Mouse (Mus musculus): ENCODE measurements around the gene Slc30a6. TPM values are rescaled to one million over a fixed set of nuclear protein-coding genes. Genes with fewer than 3 reads are reported as not detected.
"Not testable (repeated sequence)": the region's sequence is repeated elsewhere in the genome, so short reads cannot be mapped to it uniquely, and the experiment has no call there.

The Slc30a6 gene
- polyA plus RNA-seq, 1 experiment from 2014 or later = 51.8 TPM

- no peak overlapping the region for H3K4me3 ChIP-seq (ENCODE audit: low read length)
- no peaks in the 10 kb centered on the region for H3K9me3 ChIP-seq (ENCODE audit: low read length)
- H3K27ac ChIP-seq (ENCODE audit: low read length) = no peak overlapping the region
- no peak for ATAC-seq (ENCODE audit: low FRiP score, low TSS enrichment)
- H3K36me3 ChIP-seq (ENCODE audit: insufficient read depth, low read length) = no peaks in the 10 kb centered on the region
- no peaks in the 10 kb centered on the region for H3K27me3 ChIP-seq (ENCODE audit: insufficient read depth, low read length)
- no peaks in the 10 kb centered on the region for H3K4me1 ChIP-seq (ENCODE audit: insufficient read depth, low read length)
- no peak overlapping the region for H3K9ac ChIP-seq (replicated peaks; ENCODE audit: low read length)
- H3K4me2 ChIP-seq (replicated peaks; ENCODE audit: low read depth, low read length) = no peak overlapping the region
Observed at GRCm38 (mm10) chr17:74463510-74463909, 68.1 kb downstream of the Slc30a6 start.

GRCm38 (mm10) chr17:74467981-74468380 is 72.6 kb downstream of the Slc30a6 start:
- not testable (repeated sequence) for ATAC-seq (ENCODE audit: low FRiP score, low TSS enrichment); H3K36me3 ChIP-seq (ENCODE audit: insufficient read depth, low read length); H3K27ac ChIP-seq (ENCODE audit: low read length); H3K27me3 ChIP-seq (ENCODE audit: insufficient read depth, low read length); H3K4me1 ChIP-seq (ENCODE audit: insufficient read depth, low read length); H3K4me3 ChIP-seq (ENCODE audit: low read length); H3K9me3 ChIP-seq (ENCODE audit: low read length); H3K9ac ChIP-seq (replicated peaks; ENCODE audit: low read length); H3K4me2 ChIP-seq (replicated peaks; ENCODE audit: low read depth, low read length)
- WGBS = 84% methylated on average over 2 of the region's 2 CpGs

GRCm38 (mm10) chr17:74470133-74470532 is 74.7 kb downstream of the Slc30a6 start:
- H3K27me3 ChIP-seq (ENCODE audit: insufficient read depth, low read length); H3K4me2 ChIP-seq (replicated peaks; ENCODE audit: low read depth, low read length); H3K9me3 ChIP-seq (ENCODE audit: low read length); H3K9ac ChIP-seq (replicated peaks; ENCODE audit: low read length); H3K4me1 ChIP-seq (ENCODE audit: insufficient read depth, low read length); H3K27ac ChIP-seq (ENCODE audit: low read length); ATAC-seq (ENCODE audit: low FRiP score, low TSS enrichment); H3K36me3 ChIP-seq (ENCODE audit: insufficient read depth, low read length); H3K4me3 ChIP-seq (ENCODE audit: low read length): not testable (repeated sequence)
- WGBS = 84% methylated on average over 6 of the region's 6 CpGs

Other genes starting within 250 kb of the Slc30a6 start
- gene Memo1, start 100.1 kb upstream of the Slc30a6 start, polyA plus RNA-seq (2015; fragmentation: Nextera tagmentation; extraction: Ambion mirVana) = 76.6 and 81.1 TPM in 2 replicates
- 215 and 220 TPM in 2 replicates for gene Dpy30, start 71.7 kb upstream of the Slc30a6 start, polyA plus RNA-seq (2015; fragmentation: Nextera tagmentation; extraction: Ambion mirVana)
- 9.7 and 10.9 TPM in 2 replicates for gene Spast, start 56.6 kb upstream of the Slc30a6 start, polyA plus RNA-seq (2015; fragmentation: Nextera tagmentation; extraction: Ambion mirVana)
- gene Nlrc4, start 63.5 kb downstream of the Slc30a6 start, polyA plus RNA-seq (2015; fragmentation: Nextera tagmentation; extraction: Ambion mirVana) = 0.26 and 0.35 TPM in 2 replicates
- 58.4 and 61.3 TPM in 2 replicates for gene Yipf4, start 93.9 kb downstream of the Slc30a6 start, polyA plus RNA-seq (2015; fragmentation: Nextera tagmentation; extraction: Ambion mirVana)
- 64.6 and 86.6 TPM in 2 replicates for gene Birc6, start 132.7 kb downstream of the Slc30a6 start, polyA plus RNA-seq (2015; fragmentation: Nextera tagmentation; extraction: Ambion mirVana)

Measured in kidney, embryonic 16.5 days (tissue).